Mouse (Mus musculus): Measurements from ENCODE around the gene Gm12216. TPM values are rescaled to one million over a fixed set of nuclear protein-coding genes. Genes with fewer than 3 reads are reported as not detected.
"Not testable (repeated sequence)": the region's sequence is repeated elsewhere in the genome, so short reads cannot be mapped to it uniquely, and the experiment has no call there.

Gene Gm12216
- polyA plus RNA-seq, 1 experiment from 2014 or later, result 0.83 TPM

GRCm38 (mm10) chr11:53891505-53892451 lies 32.7 kb upstream of the Gm12216 start, which contains the start of gene Slc22a5:
Gene Slc22a5 (minus strand): TSS chr11:53891660.
- WGBS (ENCODE audit: insufficient replicate concordance), result 2% methylated on average over 63 of the region's 63 CpGs
- ATAC-seq, result peak; percentile 97
- no peaks in the 10 kb centered on the region for H3K27me3 ChIP-seq (replicated peaks)
- H3K4me3 ChIP-seq, result peak within 1 kb of the TSS; percentile 68
- peak within 1 kb of the TSS; percentile 83 for H3K27ac ChIP-seq
- H3K9me3 ChIP-seq (replicated peaks), result no peaks in the 10 kb centered on the region
- H3K4me1 ChIP-seq, result peaks cover 42% of the 10 kb centered on the region
- H3K4me2 ChIP-seq, result peak within 1 kb of the TSS; percentile 96
- H3K36me3 ChIP-seq, result no peaks in the 10 kb centered on the region
- peak within 1 kb of the TSS; percentile 77 for H3K9ac ChIP-seq

GRCm38 (mm10) chr11:53890906-53891504 lies 31.9 kb upstream of the Gm12216 start:
- Histone ChIP-seq H3K36me3 (no peaks in the 10 kb centered on the region), H3K9me3 (replicated peaks) (no peaks in the 10 kb centered on the region), H3K4me1 (peaks cover 42% of the 10 kb centered on the region), H3K9ac (peak overlapping the region; percentile 77), H3K4me3 (peak overlapping the region; percentile 68), H3K27ac (peak overlapping the region; percentile 61), H3K4me2 (peak overlapping the region; percentile 96), H3K27me3 (replicated peaks) (no peaks in the 10 kb centered on the region)
- no peak for ATAC-seq
- whole genome bisulfite sequencing (ENCODE audit: insufficient replicate concordance), result 4% methylated on average over 33 of the region's 33 CpGs

GRCm38 (mm10) chr11:53890225-53890624 lies 31.2 kb upstream of the Gm12216 start:
- H3K4me3 ChIP-seq, result peak overlapping the region; percentile 68; the same call in 1 of the 2 replicates

GRCm38 (mm10) chr11:53889091-53889645 lies 30.1 kb upstream of the Gm12216 start:
- Histone ChIP-seq H3K9ac (no peak overlapping the region), H3K4me3 (no peak overlapping the region), H3K27me3 (replicated peaks) (no peaks in the 10 kb centered on the region), H3K36me3 (no peaks in the 10 kb centered on the region), H3K27ac (no peak overlapping the region), H3K9me3 (replicated peaks) (no peaks in the 10 kb centered on the region), H3K4me1 (peaks cover 42% of the 10 kb centered on the region), H3K4me2 (no peak overlapping the region)
- WGBS (ENCODE audit: insufficient replicate concordance), result 60% methylated on average over 4 of the region's 4 CpGs
- ATAC-seq, result no peak

More at GRCm38 (mm10) chr11:53890225-53890624, 31.2 kb upstream of the Gm12216 start:
- H3K27ac ChIP-seq, result no peak overlapping the region
- WGBS (ENCODE audit: insufficient replicate concordance), result 87% methylated on average over 2 of the region's 2 CpGs
- no peaks in the 10 kb centered on the region for H3K36me3 ChIP-seq
- ATAC-seq, result no peak
- H3K27me3 ChIP-seq (replicated peaks), result no peaks in the 10 kb centered on the region
- peak overlapping the region; percentile 96 for H3K4me2 ChIP-seq
- peaks cover 42% of the 10 kb centered on the region for H3K4me1 ChIP-seq
- H3K9me3 ChIP-seq (replicated peaks), result no peaks in the 10 kb centered on the region
- H3K9ac ChIP-seq, result no peak overlapping the region

- 76% methylated on average over 4 of the region's 4 CpGs for WGBS (ENCODE audit: insufficient replicate concordance)
- Histone ChIP-seq H3K9me3 (replicated peaks) (no peaks in the 10 kb centered on the region), H3K27ac (no peak overlapping the region), H3K4me2 (no peak overlapping the region), H3K27me3 (replicated peaks) (no peaks in the 10 kb centered on the region), H3K36me3 (no peaks in the 10 kb centered on the region), H3K4me1 (peaks cover 42% of the 10 kb centered on the region), H3K4me3 (no peak overlapping the region), H3K9ac (no peak overlapping the region)
- ATAC-seq, result no peak
Observed at GRCm38 (mm10) chr11:53888242-53888641, 29.2 kb upstream of the Gm12216 start.

- no peak overlapping the region for H3K4me3 ChIP-seq
- H3K4me2 ChIP-seq, result no peak overlapping the region
- ATAC-seq, result no peak
- H3K36me3 ChIP-seq, result no peaks in the 10 kb centered on the region
- no peaks in the 10 kb centered on the region for H3K27me3 ChIP-seq (replicated peaks)
- WGBS (ENCODE audit: insufficient replicate concordance), result 70% methylated on average over 2 of the region's 2 CpGs
- no peaks in the 10 kb centered on the region for H3K9me3 ChIP-seq (replicated peaks)
- no peak overlapping the region for H3K9ac ChIP-seq
- no peak overlapping the region for H3K27ac ChIP-seq
- H3K4me1 ChIP-seq, result 0 out of 2 replicates have a peak, but pooled peaks cover 3% of the 10 kb centered on the region
Observed at GRCm38 (mm10) chr11:53883287-53883686, 24.2 kb upstream of the Gm12216 start.

- not testable (repeated sequence) for H3K4me1 ChIP-seq; ATAC-seq; H3K9ac ChIP-seq; H3K9me3 ChIP-seq (replicated peaks); H3K4me3 ChIP-seq; H3K27me3 ChIP-seq (replicated peaks); H3K27ac ChIP-seq; H3K4me2 ChIP-seq; H3K36me3 ChIP-seq
- 70% methylated on average over 5 of the region's 5 CpGs for WGBS (ENCODE audit: insufficient replicate concordance)
Observed at GRCm38 (mm10) chr11:53878096-53878495, 19.0 kb upstream of the Gm12216 start.

- Histone ChIP-seq H3K27ac (no peak overlapping the region), H3K4me1 (no peaks in the 10 kb centered on the region), H3K9me3 (replicated peaks) (no peaks in the 10 kb centered on the region), H3K4me2 (no peak overlapping the region), H3K27me3 (replicated peaks) (no peaks in the 10 kb centered on the region), H3K4me3 (no peak overlapping the region), H3K36me3 (no peaks in the 10 kb centered on the region), H3K9ac (no peak overlapping the region)
- WGBS (ENCODE audit: insufficient replicate concordance), result 59% methylated on average over 4 of the region's 4 CpGs
- ATAC-seq, result no peak
Observed at GRCm38 (mm10) chr11:53876488-53876887, 17.4 kb upstream of the Gm12216 start.

- H3K9ac ChIP-seq, result no peak overlapping the region
- no peak for ATAC-seq
- H3K4me3 ChIP-seq, result no peak overlapping the region
- 66% methylated on average over 4 of the region's 4 CpGs for WGBS (ENCODE audit: insufficient replicate concordance)
- H3K4me1 ChIP-seq, result no peaks in the 10 kb centered on the region
- H3K36me3 ChIP-seq, result no peaks in the 10 kb centered on the region
- no peak overlapping the region for H3K4me2 ChIP-seq
- no peaks in the 10 kb centered on the region for H3K27me3 ChIP-seq (replicated peaks)
- H3K9me3 ChIP-seq (replicated peaks), result no peaks in the 10 kb centered on the region
- H3K27ac ChIP-seq, result no peak overlapping the region
Observed at GRCm38 (mm10) chr11:53874706-53875105, 15.7 kb upstream of the Gm12216 start.

GRCm38 (mm10) chr11:53873909-53874704 lies 15.1 kb upstream of the Gm12216 start:
- H3K36me3 ChIP-seq; H3K4me1 ChIP-seq; H3K4me2 ChIP-seq; H3K4me3 ChIP-seq; H3K9me3 ChIP-seq (replicated peaks); H3K27me3 ChIP-seq (replicated peaks); H3K27ac ChIP-seq; ATAC-seq; H3K9ac ChIP-seq: not testable (repeated sequence)
- 63% methylated on average over 5 of the region's 5 CpGs for WGBS (ENCODE audit: insufficient replicate concordance)

GRCm38 (mm10) chr11:53871786-53872507 lies 12.9 kb upstream of the Gm12216 start:
- H3K4me3 ChIP-seq, result no peak overlapping the region
- no peak overlapping the region for H3K9ac ChIP-seq
- no peaks in the 10 kb centered on the region for H3K4me1 ChIP-seq
- no peak overlapping the region for H3K4me2 ChIP-seq
- WGBS (ENCODE audit: insufficient replicate concordance), result 78% methylated on average over 2 of the region's 2 CpGs
- H3K9me3 ChIP-seq (replicated peaks), result no peaks in the 10 kb centered on the region
- no peak for ATAC-seq
- H3K27me3 ChIP-seq (replicated peaks), result no peaks in the 10 kb centered on the region
- H3K27ac ChIP-seq, result no peak overlapping the region
- no peaks in the 10 kb centered on the region for H3K36me3 ChIP-seq
